Mouse (Mus musculus) lung, embryonic 16.5 days (tissue): ENCODE measurements around the gene Cxcl13. TPM values are rescaled to one million over a fixed set of nuclear protein-coding genes. Genes with fewer than 3 reads are reported as not detected.

Source experiments
- ATAC-seq: fragments of 200-750 bp; cut with Nextera tagmentation; 2 replicates; pipeline ENCODE4 v1.8.0; 2017; ENCODE audit warnings: low read depth, mild to moderate bottlenecking, moderate library complexity
- H3K27ac ChIP-seq: fragments of 300-500 bp; sonication (generic); 2 replicates; pipeline ENCODE4 v1.5.1; 2014; ENCODE audit warnings: mild to moderate bottlenecking, control low read depth, low read length
- H3K27me3 ChIP-seq: fragments of 300-500 bp; sonication (generic); 2 replicates; pipeline ENCODE4 v1.6.1; 2014; ENCODE audit warnings: low read depth, low read length, mixed read lengths; ENCODE audit not compliant: control insufficient read depth, insufficient read depth
- H3K36me3 ChIP-seq: fragments of 300-500 bp; sonication (generic); 2 replicates; pipeline ENCODE4 v1.6.1; 2014; ENCODE audit warnings: low read length; ENCODE audit not compliant: control insufficient read depth, insufficient read depth
- H3K4me1 ChIP-seq: fragments of 300-500 bp; sonication (generic); replicated peaks from 2 replicates; pipeline ENCODE4 v1.6.1; 2014; ENCODE audit warnings: low read length, mixed read lengths; ENCODE audit not compliant: control insufficient read depth, insufficient read depth
- H3K4me2 ChIP-seq: fragments of 300-500 bp; sonication (generic); 2 replicates; pipeline ENCODE4 v1.6.1; 2014; ENCODE audit warnings: low read depth, low read length, control low read depth
- H3K4me3 ChIP-seq: fragments of 300-500 bp; sonication (generic); 2 replicates; pipeline ENCODE4 v1.5.1; 2014; ENCODE audit warnings: mild to moderate bottlenecking, low read length, control low read depth
- H3K9ac ChIP-seq: fragments of 300-500 bp; sonication (generic); 2 replicates; pipeline ENCODE4 v1.6.1; 2014; ENCODE audit warnings: low read length, control low read depth
- H3K9me3 ChIP-seq: fragments of 300-500 bp; sonication (generic); 2 replicates; pipeline ENCODE4 v1.6.1; 2016; ENCODE audit warnings: low read length; ENCODE audit not compliant: control insufficient read depth
- WGBS: fragments of 180-500 bp; shearing (Covaris S2); extraction: QIAGEN DNeasy Blood & Tissue Kit; methylation state at CpG from one replicate; pipeline ENCODE4 v1.1.7; 2014; 5-methylcytosine and 5-hydroxymethylcytosine counted together
- polyA plus RNA-seq: library from polyadenylated mRNA; unstranded; fragments of >200 nt; fragmentation: Nextera tagmentation; extraction: Ambion mirVana; gene quantifications from 2 replicates; pipeline ENCODE4 v1.2.1, GENCODE M21; 2015

Cxcl13 gene
- polyA plus RNA-seq: 10.9 and 16.7 TPM in 2 replicates

DNA sequence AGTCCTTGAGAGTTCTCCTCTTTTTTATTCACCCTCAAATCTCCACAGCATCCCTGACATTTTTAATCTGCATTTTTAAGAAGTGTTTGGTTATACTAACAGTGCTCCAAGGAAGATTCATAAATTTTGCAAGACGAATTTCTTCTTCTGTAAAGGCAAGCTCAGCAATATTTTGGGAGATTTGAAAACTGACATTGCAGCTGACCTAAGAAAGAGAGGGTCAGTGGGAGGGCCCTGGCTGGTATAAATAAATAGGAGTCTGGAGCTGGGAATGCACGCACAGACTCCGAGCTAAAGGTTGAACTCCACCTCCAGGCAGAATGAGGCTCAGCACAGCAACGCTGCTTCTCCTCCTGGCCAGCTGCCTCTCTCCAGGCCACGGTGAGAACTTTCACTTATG lies at the start of gene Cxcl13:
Gene Cxcl13, plus strand, starts transcription at position 301 of the 400 bp plus-strand sequence.
- H3K27me3 ChIP-seq: no peaks in the 10 kb centered on the region
- WGBS: 13% methylated on average over 5 of the region's 5 CpGs
- no peaks in the 10 kb centered on the region for H3K36me3 ChIP-seq
- no peaks in the 10 kb centered on the region for H3K9me3 ChIP-seq
- no peak within 1 kb of the TSS for H3K4me2 ChIP-seq
- no peaks in the 10 kb centered on the region for H3K4me1 ChIP-seq
- H3K27ac ChIP-seq: no peak within 1 kb of the TSS
- H3K9ac ChIP-seq: no peak within 1 kb of the TSS
- no peak within 1 kb of the TSS for H3K4me3 ChIP-seq
- no peak for ATAC-seq

DNA sequence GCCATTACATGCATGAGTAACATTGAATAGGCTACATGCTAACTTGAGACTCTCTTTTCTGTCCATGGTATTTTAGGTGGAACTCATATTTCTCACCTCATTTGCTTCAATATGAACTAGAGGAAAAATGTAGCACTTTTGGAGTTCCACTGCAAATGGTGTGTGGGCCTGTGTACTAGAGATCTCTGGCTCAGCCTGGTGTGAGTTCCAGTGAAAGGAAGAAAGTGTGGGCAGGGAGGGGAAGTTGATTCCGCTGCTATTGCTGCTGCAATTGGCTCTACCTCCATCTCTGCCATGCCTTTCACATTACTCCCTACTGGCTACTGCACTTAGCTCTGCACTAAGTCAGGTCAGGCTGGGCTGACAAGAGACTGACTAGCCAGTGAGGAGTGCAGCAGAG lies 45.7 kb upstream of the Cxcl13 start:
- no peak overlapping the region for H3K4me3 ChIP-seq
- H3K9me3 ChIP-seq: no peaks in the 10 kb centered on the region
- no peak overlapping the region for H3K4me2 ChIP-seq
- H3K27me3 ChIP-seq: no peaks in the 10 kb centered on the region
- no peaks in the 10 kb centered on the region for H3K36me3 ChIP-seq
- no peak for ATAC-seq
- no peak overlapping the region for H3K9ac ChIP-seq
- H3K27ac ChIP-seq: no peak overlapping the region
- 0 out of 2 replicates have a peak, but pooled peaks cover 3% of the 10 kb centered on the region for H3K4me1 ChIP-seq
- WGBS: 67% methylated on average over 1 of the region's 1 CpGs

DNA sequence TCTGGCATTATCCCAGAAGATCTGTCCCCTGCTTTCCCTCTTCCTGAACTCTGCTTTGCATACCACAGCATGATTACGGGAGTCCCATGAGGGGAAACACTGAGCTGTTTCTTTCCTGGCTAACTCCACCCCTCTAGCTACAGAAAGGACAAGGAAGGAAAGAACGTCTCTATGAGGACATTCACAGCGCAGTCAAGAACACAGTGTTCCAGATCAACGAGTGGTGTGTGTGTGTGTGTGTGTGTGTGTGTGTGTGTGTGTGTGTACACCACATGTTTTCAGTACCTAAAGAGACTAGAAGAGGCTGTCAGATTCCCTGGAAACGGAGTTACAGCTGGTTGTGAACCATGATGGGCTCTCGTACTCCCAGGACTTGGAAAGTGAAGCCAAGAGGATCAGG lies 38.3 kb upstream of the Cxcl13 start:
- no peaks in the 10 kb centered on the region for H3K4me1 ChIP-seq
- H3K9ac ChIP-seq: no peak overlapping the region
- H3K4me3 ChIP-seq: no peak overlapping the region
- H3K9me3 ChIP-seq: no peaks in the 10 kb centered on the region
- no peak overlapping the region for H3K27ac ChIP-seq
- H3K36me3 ChIP-seq: no peaks in the 10 kb centered on the region
- ATAC-seq: no peak
- WGBS: 68% methylated on average over 6 of the region's 6 CpGs
- H3K4me2 ChIP-seq: no peak overlapping the region
- H3K27me3 ChIP-seq: no peaks in the 10 kb centered on the region

DNA sequence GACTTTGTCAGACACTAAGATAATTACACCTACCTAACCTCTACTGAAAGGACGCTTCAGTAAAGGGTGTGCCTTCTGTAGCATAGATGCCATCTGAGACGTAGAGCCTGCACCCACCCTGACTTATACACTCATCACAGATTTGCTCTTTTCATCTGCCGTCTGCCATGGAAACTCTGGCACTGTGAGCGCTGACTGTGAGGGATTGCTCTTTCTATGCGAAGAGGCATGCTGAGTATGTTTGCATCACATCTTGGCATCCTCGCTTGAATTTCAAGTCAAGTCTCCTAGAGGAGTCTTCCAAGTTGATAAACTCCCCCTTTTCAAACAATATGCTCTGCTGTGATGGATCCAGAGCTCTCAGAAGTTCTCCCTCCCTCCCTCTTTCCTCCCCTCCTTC lies 32.7 kb upstream of the Cxcl13 start:
- ATAC-seq: no peak
- no peak overlapping the region for H3K27ac ChIP-seq
- 52% methylated on average over 6 of the region's 6 CpGs for WGBS

DNA sequence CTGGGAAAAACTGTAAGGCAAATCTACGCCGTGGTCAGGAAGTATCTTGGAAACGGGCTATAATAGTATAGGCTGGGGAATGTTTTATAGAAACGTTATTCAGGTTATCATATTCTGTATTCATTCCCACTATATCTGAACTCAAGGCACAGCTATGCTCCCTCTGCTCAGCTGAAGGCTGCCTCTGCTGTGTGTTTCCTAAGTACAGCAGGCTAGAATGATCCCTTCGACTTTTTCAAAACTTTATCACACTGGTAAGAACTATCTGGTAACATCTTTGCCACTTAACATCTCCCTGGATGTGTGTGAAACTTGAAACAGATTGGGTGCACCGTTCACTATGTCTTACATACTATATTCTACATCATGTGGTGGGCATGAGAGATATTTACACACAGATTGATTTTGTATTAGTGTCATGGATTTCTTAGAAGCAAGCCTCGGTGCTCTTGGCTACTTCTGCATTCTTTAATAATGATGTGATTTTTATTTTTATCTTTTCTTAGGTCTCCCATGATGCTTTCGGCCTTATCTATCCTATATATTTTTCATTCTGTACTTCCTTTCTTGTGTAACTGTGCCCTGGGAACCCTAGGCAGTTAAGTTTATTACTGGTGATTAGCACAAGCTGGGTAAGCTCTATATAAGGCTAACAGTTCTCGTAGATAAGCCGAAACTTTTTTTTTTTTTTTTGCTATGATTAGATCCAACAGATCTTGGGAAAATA lies 31.4 kb upstream of the Cxcl13 start:
- Histone ChIP-seq H3K27ac (no peak overlapping the region), H3K9me3 (no peaks in the 10 kb centered on the region), H3K4me1 (no peaks in the 10 kb centered on the region), H3K36me3 (no peaks in the 10 kb centered on the region), H3K4me2 (no peak overlapping the region), H3K4me3 (no peak overlapping the region), H3K27me3 (no peaks in the 10 kb centered on the region), H3K9ac (no peak overlapping the region)
- ATAC-seq: no peak
- WGBS: 71% methylated on average over 10 of the region's 10 CpGs

More for the DNA sequence above, 32.7 kb upstream of the Cxcl13 start:
- Histone ChIP-seq H3K36me3 (no peaks in the 10 kb centered on the region), H3K4me3 (no peak overlapping the region), H3K4me1 (no peaks in the 10 kb centered on the region), H3K27me3 (no peaks in the 10 kb centered on the region), H3K9ac (no peak overlapping the region), H3K9me3 (no peaks in the 10 kb centered on the region), H3K4me2 (no peak overlapping the region)

DNA sequence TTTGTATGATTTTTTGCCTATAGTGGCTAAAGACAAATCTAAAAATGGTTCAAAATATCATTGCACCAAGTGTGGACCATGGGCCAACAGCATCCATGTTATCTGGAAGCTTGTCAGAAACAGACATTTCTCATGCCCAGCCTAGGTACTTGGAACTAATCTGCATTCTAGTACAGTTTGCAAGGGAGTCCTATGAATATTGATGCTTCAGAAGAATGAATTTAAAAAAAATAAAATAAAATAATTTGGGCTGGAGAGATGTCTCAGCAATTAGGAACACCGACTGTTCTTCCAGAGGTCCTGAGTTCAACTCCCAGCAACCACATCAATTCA lies 30.9 kb upstream of the Cxcl13 start:
- no peaks in the 10 kb centered on the region for H3K27me3 ChIP-seq
- H3K4me1 ChIP-seq: no peaks in the 10 kb centered on the region
- no peak overlapping the region for H3K4me3 ChIP-seq
- 81% methylated on average over 1 of the region's 1 CpGs for WGBS
- H3K9ac ChIP-seq: no peak overlapping the region
- H3K36me3 ChIP-seq: no peaks in the 10 kb centered on the region
- no peak overlapping the region for H3K27ac ChIP-seq
- no peak for ATAC-seq
- no peak overlapping the region for H3K4me2 ChIP-seq
- no peaks in the 10 kb centered on the region for H3K9me3 ChIP-seq

DNA sequence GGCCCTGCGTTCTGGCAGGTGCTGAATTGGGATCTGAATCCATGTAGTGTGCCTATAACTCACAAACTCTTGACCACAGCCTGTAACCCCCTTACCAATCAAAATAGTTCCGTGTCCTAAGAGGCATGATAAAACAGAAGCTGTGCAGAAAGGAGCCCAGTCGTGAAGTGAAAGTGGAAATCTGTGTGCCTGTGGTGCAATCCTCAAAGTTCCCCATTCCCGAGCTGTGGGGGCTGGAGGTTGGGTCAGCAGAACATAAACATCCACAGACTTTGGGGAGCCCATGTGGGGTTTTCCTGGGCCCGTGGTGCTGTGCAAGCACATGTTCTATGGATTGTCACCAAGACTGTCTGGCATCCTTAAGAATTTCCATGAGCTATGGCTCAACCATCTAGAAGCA lies 21.7 kb upstream of the Cxcl13 start:
- Histone ChIP-seq H3K4me2 (no peak overlapping the region), H3K27ac (no peak overlapping the region), H3K27me3 (no peaks in the 10 kb centered on the region), H3K9me3 (no peaks in the 10 kb centered on the region), H3K4me1 (no peaks in the 10 kb centered on the region), H3K4me3 (no peak overlapping the region), H3K9ac (no peak overlapping the region), H3K36me3 (no peaks in the 10 kb centered on the region)
- 67% methylated on average over 5 of the region's 5 CpGs for WGBS
- no peak for ATAC-seq

DNA sequence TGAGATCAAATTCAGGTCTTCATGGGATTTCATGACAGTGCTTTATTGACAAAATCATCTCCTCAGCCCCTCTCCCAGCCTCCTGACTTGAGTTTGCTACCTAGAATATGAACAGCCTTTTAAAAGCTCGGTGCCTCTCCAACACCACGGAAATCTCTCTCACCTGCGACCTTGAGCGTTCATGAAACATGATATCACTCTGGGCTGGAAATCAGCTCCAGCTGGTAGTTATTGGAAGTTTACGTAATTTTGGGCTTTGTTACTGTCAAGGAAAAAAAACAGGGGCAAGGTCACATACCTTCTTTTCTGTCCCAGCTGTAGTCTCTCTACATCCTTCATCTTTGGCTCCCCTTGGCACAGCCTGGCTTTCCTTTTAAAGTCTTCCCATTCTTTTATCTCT lies 20.7 kb upstream of the Cxcl13 start:
- no peak overlapping the region for H3K9ac ChIP-seq
- H3K9me3 ChIP-seq: no peaks in the 10 kb centered on the region
- H3K4me1 ChIP-seq: no peaks in the 10 kb centered on the region
- H3K4me2 ChIP-seq: no peak overlapping the region
- H3K27me3 ChIP-seq: no peaks in the 10 kb centered on the region
- WGBS: 45% methylated on average over 5 of the region's 5 CpGs
- no peak for ATAC-seq
- H3K36me3 ChIP-seq: no peaks in the 10 kb centered on the region
- H3K4me3 ChIP-seq: no peak overlapping the region
- H3K27ac ChIP-seq: no peak overlapping the region

DNA sequence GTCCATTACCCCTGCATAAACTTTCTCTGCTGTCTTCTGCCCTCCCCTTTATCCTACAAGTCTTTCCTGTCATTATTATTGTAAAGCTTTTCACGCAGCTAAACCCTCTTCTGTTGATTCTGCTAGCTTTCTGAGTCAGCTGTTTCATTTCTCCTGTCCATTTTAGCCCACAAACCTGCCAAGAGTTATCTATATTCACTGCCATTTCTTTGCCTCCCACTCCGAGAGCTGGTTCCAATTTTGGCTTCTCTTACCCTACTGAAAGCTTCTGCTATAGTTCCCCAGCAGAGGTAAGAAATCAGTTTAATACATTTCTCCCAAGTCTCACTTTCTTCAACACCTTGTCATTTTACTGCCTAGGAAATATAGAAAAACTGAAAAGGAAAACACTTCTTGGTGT lies 19.6 kb upstream of the Cxcl13 start:
- Histone ChIP-seq H3K9me3 (no peaks in the 10 kb centered on the region), H3K27me3 (no peaks in the 10 kb centered on the region), H3K4me1 (no peaks in the 10 kb centered on the region), H3K36me3 (no peaks in the 10 kb centered on the region), H3K9ac (no peak overlapping the region), H3K27ac (no peak overlapping the region), H3K4me2 (no peak overlapping the region), H3K4me3 (no peak overlapping the region)
- ATAC-seq: no peak
- 47% methylated on average over 2 of the region's 2 CpGs for WGBS
